Mouse (Mus musculus): Measurements from ENCODE around the gene Dnmt3a. TPM values are rescaled to one million over a fixed set of nuclear protein-coding genes. Genes with fewer than 3 reads are reported as not detected.

Dnmt3a gene
- polyA plus RNA-seq, 1 experiment from 2014 or later, result 24.3 TPM

DNA sequence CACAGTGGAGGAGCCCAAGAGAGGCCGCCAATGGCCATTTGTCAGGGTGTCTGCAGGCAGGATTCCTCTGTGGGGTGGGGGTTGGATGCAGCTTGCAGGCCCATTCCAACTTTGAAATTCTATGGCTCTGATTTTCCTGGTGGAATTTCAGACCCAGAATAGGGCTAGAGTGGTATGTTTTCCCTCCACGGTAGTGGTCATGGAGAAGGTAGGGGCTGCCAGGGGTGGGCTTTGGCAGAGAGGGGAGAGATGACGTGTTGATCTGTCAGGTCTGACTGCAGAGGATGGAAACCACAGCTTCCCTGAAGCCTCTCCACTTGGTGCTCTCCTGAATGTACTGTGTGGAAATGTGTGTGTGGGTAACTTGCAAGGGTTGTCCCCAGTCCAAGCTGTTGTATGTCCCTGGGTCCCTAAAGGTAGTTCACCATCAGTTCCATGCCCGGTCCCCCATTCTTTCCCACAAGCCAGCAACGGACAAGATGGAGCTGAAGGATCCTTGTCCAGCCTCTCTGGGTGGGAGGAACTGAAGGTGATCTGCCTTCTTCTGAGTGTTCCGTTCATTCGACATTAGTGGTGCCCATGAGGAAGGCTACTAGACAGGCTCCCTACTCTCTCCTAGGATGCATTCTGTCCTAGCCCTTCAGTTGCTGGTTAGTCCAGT, 3.8 kb downstream of the Dnmt3a start:
- H3K27me3 ChIP-seq (ENCODE audit: insufficient read depth, low read length), result no peaks in the 10 kb centered on the region
- no peak for DNase-seq
- no peak for ATAC-seq
- no peak overlapping the region for H3K9ac ChIP-seq (replicated peaks)
- no peak overlapping the region for H3K4me3 ChIP-seq (ENCODE audit: low read depth, low read length)
- TF ChIP-seq CTCF (IDR thresholded peaks at IDR 0.05; ENCODE audit: low read depth) (no peak), EP300 (IDR thresholded peaks at IDR 0.05; ENCODE audit: low read depth) (no peak)
- H3K27ac ChIP-seq (ENCODE audit: low read depth), result no peak overlapping the region
- peaks cover 35% of the 10 kb centered on the region for H3K4me1 ChIP-seq (ENCODE audit: insufficient read depth)
- no peaks in the 10 kb centered on the region for H3K36me3 ChIP-seq (replicated peaks; ENCODE audit: insufficient read depth, low read length)
- no peaks in the 10 kb centered on the region for H3K9me3 ChIP-seq (ENCODE audit: low read length)
- WGBS (ENCODE audit: insufficient replicate concordance), result 72% methylated on average over 7 of the region's 7 CpGs
- no peak overlapping the region for H3K4me2 ChIP-seq (ENCODE audit: low read depth, low read length)

DNA sequence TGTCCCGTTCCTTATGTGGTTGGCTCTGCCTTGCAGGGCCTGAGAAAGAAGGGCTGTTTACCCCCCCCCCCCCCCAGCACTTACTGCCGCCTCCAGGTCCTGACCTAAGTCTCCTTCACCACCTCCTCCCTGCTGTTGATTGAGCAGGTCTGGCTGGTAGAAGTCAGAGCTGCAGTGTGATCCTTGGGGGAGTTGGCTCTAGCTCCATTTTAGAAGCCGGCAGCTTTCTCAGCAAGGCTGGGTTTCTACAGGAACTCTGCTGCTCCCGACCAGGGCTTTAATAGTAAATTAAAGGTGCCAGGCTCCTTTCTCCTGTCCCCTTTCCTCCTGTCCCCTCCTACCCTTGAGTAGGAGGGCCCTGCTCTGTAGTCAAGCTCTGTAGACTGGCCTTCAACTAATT, 4.6 kb downstream of the Dnmt3a start:
- peaks cover 35% of the 10 kb centered on the region for H3K4me1 ChIP-seq (ENCODE audit: insufficient read depth)
- DNase-seq, result no peak
- H3K9ac ChIP-seq (replicated peaks), result no peak overlapping the region
- no peak overlapping the region for H3K4me3 ChIP-seq (ENCODE audit: low read depth, low read length)
- TF ChIP-seq EP300 (IDR thresholded peaks at IDR 0.05; ENCODE audit: low read depth), result no peak
- no peak for TF ChIP-seq CTCF (IDR thresholded peaks at IDR 0.05; ENCODE audit: low read depth)
- H3K9me3 ChIP-seq (ENCODE audit: low read length), result no peaks in the 10 kb centered on the region
- ATAC-seq, result no peak
- H3K27ac ChIP-seq (ENCODE audit: low read depth), result no peak overlapping the region
- no peaks in the 10 kb centered on the region for H3K27me3 ChIP-seq (ENCODE audit: insufficient read depth, low read length)
- no peaks in the 10 kb centered on the region for H3K36me3 ChIP-seq (replicated peaks; ENCODE audit: insufficient read depth, low read length)
- H3K4me2 ChIP-seq (ENCODE audit: low read depth, low read length), result no peak overlapping the region
- WGBS (ENCODE audit: insufficient replicate concordance), result 53% methylated on average over 4 of the region's 4 CpGs

DNA sequence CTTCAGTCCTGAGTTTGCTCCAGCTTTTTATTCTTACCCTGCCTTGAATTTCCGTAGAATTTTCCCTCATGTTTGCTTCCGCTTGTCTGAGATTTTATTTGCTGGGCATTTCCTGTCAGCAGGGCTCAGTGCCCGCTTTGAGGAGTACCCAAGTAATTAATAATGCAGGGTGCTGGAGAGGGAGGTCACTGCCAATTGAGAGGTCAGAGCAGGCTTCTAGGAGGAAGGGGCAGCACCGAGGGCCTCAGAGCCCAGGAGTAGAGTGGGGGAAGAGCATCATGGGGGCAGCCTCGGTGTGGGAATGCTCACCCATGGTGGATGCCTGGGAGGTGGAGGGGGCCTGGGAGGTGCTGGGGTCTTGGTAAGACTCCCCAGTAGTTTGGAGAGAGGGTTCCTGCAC, 5.8 kb downstream of the Dnmt3a start:
- Histone ChIP-seq H3K27ac (ENCODE audit: low read depth) (no peak overlapping the region), H3K36me3 (replicated peaks; ENCODE audit: insufficient read depth, low read length) (no peaks in the 10 kb centered on the region), H3K9ac (replicated peaks) (no peak overlapping the region), H3K4me2 (ENCODE audit: low read depth, low read length) (no peak overlapping the region), H3K9me3 (ENCODE audit: low read length) (no peaks in the 10 kb centered on the region), H3K27me3 (ENCODE audit: insufficient read depth, low read length) (no peaks in the 10 kb centered on the region), H3K4me3 (ENCODE audit: low read depth, low read length) (no peak overlapping the region), H3K4me1 (ENCODE audit: insufficient read depth) (peaks cover 28% of the 10 kb centered on the region)
- no peak for ATAC-seq
- no peak for TF ChIP-seq EP300 (IDR thresholded peaks at IDR 0.05; ENCODE audit: low read depth)
- no peak for DNase-seq
- 57% methylated on average over 5 of the region's 5 CpGs for WGBS (ENCODE audit: insufficient replicate concordance)

DNA sequence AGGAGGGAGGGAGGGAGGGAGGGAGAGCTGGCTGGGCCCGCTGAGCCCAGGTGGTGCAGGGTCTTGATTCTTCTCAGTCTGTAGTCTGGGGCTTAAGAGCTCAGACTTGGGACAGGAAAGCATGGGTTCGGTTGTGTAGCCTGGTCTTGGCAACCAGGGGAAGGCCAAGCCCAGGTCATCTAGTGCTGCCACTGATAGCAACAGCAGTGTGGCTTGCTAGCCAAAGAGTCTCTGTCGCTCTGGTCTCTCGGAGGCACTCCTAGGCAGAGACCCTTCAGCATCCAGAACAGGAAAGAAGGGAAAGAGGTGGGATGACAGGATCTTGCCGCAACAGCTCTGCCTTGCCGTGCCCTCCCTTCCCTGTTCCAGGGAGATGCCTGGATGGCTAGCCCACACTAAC, 6.4 kb downstream of the Dnmt3a start:
- H3K9ac ChIP-seq (replicated peaks), result no peak overlapping the region
- 57% methylated on average over 6 of the region's 6 CpGs for WGBS (ENCODE audit: insufficient replicate concordance)

DNA sequence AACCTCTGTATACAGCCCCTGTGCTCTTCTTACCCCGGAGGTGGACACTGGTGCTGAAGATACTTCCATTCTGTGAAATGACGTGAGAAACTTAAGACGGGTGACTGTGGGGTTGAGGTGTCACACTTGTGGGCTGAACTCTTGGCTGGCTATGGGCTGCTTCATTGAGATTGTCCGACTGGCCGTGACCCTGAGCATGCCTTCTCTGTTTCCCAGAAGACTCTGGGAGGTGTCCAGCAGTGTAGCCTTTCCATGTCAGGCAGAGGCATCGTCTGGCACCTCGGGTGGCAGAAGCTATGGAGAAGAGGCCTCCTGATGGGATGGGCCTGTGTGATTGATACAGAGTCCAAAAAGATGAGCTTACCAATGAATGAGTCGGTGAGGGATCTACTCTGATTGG, 7.3 kb downstream of the Dnmt3a start:
- Histone ChIP-seq H3K9ac (replicated peaks) (no peak overlapping the region), H3K27me3 (ENCODE audit: insufficient read depth, low read length) (no peaks in the 10 kb centered on the region), H3K4me1 (ENCODE audit: insufficient read depth) (peaks cover 28% of the 10 kb centered on the region), H3K27ac (ENCODE audit: low read depth) (no peak overlapping the region), H3K9me3 (ENCODE audit: low read length) (no peaks in the 10 kb centered on the region), H3K36me3 (replicated peaks; ENCODE audit: insufficient read depth, low read length) (no peaks in the 10 kb centered on the region), H3K4me2 (ENCODE audit: low read depth, low read length) (no peak overlapping the region), H3K4me3 (ENCODE audit: low read depth, low read length) (no peak overlapping the region)
- TF ChIP-seq EP300 (IDR thresholded peaks at IDR 0.05; ENCODE audit: low read depth) (no peak), CTCF (IDR thresholded peaks at IDR 0.05; ENCODE audit: low read depth) (no peak)
- 75% methylated on average over 8 of the region's 8 CpGs for WGBS (ENCODE audit: insufficient replicate concordance)
- DNase-seq (no peak), ATAC-seq (no peak)

More for the DNA sequence above, 6.4 kb downstream of the Dnmt3a start:
- H3K4me2 ChIP-seq (ENCODE audit: low read depth, low read length), result no peak overlapping the region
- DNase-seq (no peak), ATAC-seq (no peak)
- H3K4me3 ChIP-seq (ENCODE audit: low read depth, low read length), result no peak overlapping the region
- H3K27me3 ChIP-seq (ENCODE audit: insufficient read depth, low read length), result no peaks in the 10 kb centered on the region
- peaks cover 28% of the 10 kb centered on the region for H3K4me1 ChIP-seq (ENCODE audit: insufficient read depth)
- no peak overlapping the region for H3K27ac ChIP-seq (ENCODE audit: low read depth)
- H3K36me3 ChIP-seq (replicated peaks; ENCODE audit: insufficient read depth, low read length), result no peaks in the 10 kb centered on the region
- no peak for TF ChIP-seq EP300 (IDR thresholded peaks at IDR 0.05; ENCODE audit: low read depth)
- TF ChIP-seq CTCF (IDR thresholded peaks at IDR 0.05; ENCODE audit: low read depth), result no peak
- H3K9me3 ChIP-seq (ENCODE audit: low read length), result no peaks in the 10 kb centered on the region

DNA sequence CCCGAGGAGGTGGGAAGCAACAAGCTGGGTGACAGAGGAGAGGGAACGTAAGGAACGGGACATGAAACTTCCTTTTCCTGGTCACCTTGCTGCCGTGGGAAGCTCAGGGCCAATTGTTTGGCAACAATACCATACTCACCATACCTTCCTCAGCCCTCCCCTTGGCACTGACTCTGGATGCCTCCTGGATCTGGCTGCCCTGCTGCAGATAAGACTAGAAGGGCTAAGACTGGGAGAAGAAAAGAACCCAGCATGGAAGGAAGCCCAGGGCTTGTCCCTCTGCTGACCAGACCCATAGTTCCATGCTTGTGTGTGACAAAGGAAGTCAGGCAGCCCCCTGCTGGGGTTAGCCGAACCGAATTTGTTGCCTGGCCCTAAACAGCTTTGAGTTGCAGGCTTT, 9.6 kb downstream of the Dnmt3a start:
- TF ChIP-seq EP300 (IDR thresholded peaks at IDR 0.05; ENCODE audit: low read depth) (no peak), CTCF (IDR thresholded peaks at IDR 0.05; ENCODE audit: low read depth) (no peak)
- H3K27me3 ChIP-seq (ENCODE audit: insufficient read depth, low read length), result no peaks in the 10 kb centered on the region
- no peaks in the 10 kb centered on the region for H3K36me3 ChIP-seq (replicated peaks; ENCODE audit: insufficient read depth, low read length)
- H3K27ac ChIP-seq (ENCODE audit: low read depth), result no peak overlapping the region
- WGBS (ENCODE audit: insufficient replicate concordance), result 57% methylated on average over 6 of the region's 6 CpGs
- peaks cover 15% of the 10 kb centered on the region for H3K4me1 ChIP-seq (ENCODE audit: insufficient read depth)
- H3K9ac ChIP-seq (replicated peaks), result no peak overlapping the region
- ATAC-seq (no peak), DNase-seq (no peak)
- no peak overlapping the region for H3K4me2 ChIP-seq (ENCODE audit: low read depth, low read length)
- no peaks in the 10 kb centered on the region for H3K9me3 ChIP-seq (ENCODE audit: low read length)
- no peak overlapping the region for H3K4me3 ChIP-seq (ENCODE audit: low read depth, low read length)
